Mouse (Mus musculus) cerebellum, adult 2 months (tissue): ENCODE measurements at regions not wholly inside any gene's neighbourhood (a gene's known extent, or its start where the extent isn't known, plus 50 kb on each side); places are given as distances from the start of the nearest gene placed in this dataset.

Experiments
- CTCF ChIP-seq: fragments of 200-500 bp; IDR thresholded peaks from 2 replicates; pipeline ENCODE4 v1.5.1; 2011; ENCODE audit warnings: low read depth, mild to moderate bottlenecking, control low read depth, low read length, moderate library complexity, borderline replicate concordance; ENCODE audit not compliant: insufficient read depth
- POLR2A ChIP-seq: fragments of 200-500 bp; IDR thresholded peaks from 2 replicates; pipeline ENCODE4 v1.6.1; 2011; ENCODE audit warnings: low read length, control low read depth, borderline replicate concordance; ENCODE audit not compliant: insufficient read depth

GRCm38 (mm10) chr3:143090316-143090715 is 208.5 kb upstream of the Pkn2 start:
- TF ChIP-seq CTCF (no peak), POLR2A (no peak)
